In the genomic region with DNA sequence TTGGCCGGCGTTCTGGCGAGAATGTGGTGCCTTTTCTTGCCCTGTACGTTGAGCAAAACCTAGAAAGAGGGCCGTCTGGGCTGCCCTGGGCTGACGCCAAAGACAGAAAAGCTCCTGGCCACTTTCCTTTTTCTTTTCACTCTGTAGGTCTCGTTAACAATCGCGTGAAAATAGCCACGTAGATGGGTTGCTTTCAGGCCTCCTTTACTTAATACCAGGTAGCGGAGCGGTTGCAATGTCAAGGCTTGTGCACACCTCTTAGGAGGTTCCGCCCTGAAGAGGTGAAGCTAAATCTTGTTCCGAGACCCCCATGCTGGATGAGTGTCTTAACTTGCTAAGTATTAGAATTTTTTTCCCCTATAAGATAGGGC, we compare ENCODE assay signal across 8 mouse cellular contexts. TPM values are rescaled to one million over a fixed set of nuclear protein-coding genes. Genes with fewer than 3 reads are reported as not detected.
DNase-seq lines count a peak whose midpoint lies in the region; ATAC-seq and TF ChIP-seq lines count a peak whose summit lies in the region.

No protein-coding gene starts in this region.

- peak; percentile 34 for ATAC-seq in hindbrain, embryonic 12.5 days (ENCODE audit: low FRiP score)
- ATAC-seq in midbrain, embryonic 11.5 days (ENCODE audit: low FRiP score), result peak; percentile 17; the same call in 1 of the 2 replicates

- no peaks in the 10 kb centered on the region for H3K9me3 ChIP-seq in hindbrain, embryonic 12.5 days (replicated peaks)
- H3K9me3 ChIP-seq in midbrain, embryonic 11.5 days (ENCODE audit: control insufficient read depth, low read length), result no peaks in the 10 kb centered on the region

- H3K4me1 ChIP-seq in brown adipose tissue, adult 24 weeks (ENCODE audit: control insufficient read depth, insufficient read depth, insufficient read length, low read length), result no peaks in the 10 kb centered on the region
- peaks cover 4% of the 10 kb centered on the region; the same call in 1 of the 2 replicates for H3K4me1 ChIP-seq in hindbrain, embryonic 12.5 days
- H3K4me1 ChIP-seq in midbrain, embryonic 11.5 days (ENCODE audit: control insufficient read depth, insufficient read depth, low read length), result peaks cover 2% of the 10 kb centered on the region; the same call in 1 of the 2 replicates

- TF ChIP-seq CTCF in layer of hippocampus, adult 2 months (conservative IDR thresholded peaks at IDR 0.05), result no peak

- DNase-seq in layer of hippocampus, adult 2 months (ENCODE audit: low spot score in 2 of 2), result no peak
- no peak for DNase-seq in layer of hippocampus, adult 9-11 months
- peak; percentile 92 for DNase-seq in midbrain, embryonic 11.5 days (ENCODE audit: low spot score, missing footprints)
- no peak for DNase-seq in urinary bladder, adult 18-20 months (ENCODE audit: low spot score in 2 of 2)
- no peak for DNase-seq in cerebellum, adult 9-10 months
- DNase-seq in layer of hippocampus, adult 11-12 months (ENCODE audit: low spot score), result no peak

- H3K27ac ChIP-seq in layer of hippocampus, adult 2 months, result peak overlapping the region; percentile 96
- peak overlapping the region; percentile 71 for H3K27ac ChIP-seq in brown adipose tissue, adult 24 weeks (replicated peaks; ENCODE audit: low read depth, low read length)
- peak overlapping the region; percentile 97 for H3K27ac ChIP-seq in hindbrain, embryonic 12.5 days
- H3K27ac ChIP-seq in midbrain, embryonic 11.5 days (ENCODE audit: low read depth, low read length), result peak overlapping the region; percentile 95

- peak overlapping the region; percentile 90 for H3K9ac ChIP-seq in hindbrain, embryonic 12.5 days
- peak overlapping the region; percentile 93 for H3K9ac ChIP-seq in midbrain, embryonic 11.5 days (ENCODE audit: low read length)

- 20% methylated on average over 14 of the region's 14 CpGs for WGBS in hindbrain, embryonic 12.5 days
- 21% methylated on average over 14 of the region's 14 CpGs for WGBS in midbrain, embryonic 11.5 days

- no peaks in the 10 kb centered on the region for H3K36me3 ChIP-seq in hindbrain, embryonic 12.5 days
- no peaks in the 10 kb centered on the region for H3K36me3 ChIP-seq in midbrain, embryonic 11.5 days (ENCODE audit: control insufficient read depth, insufficient read depth, low read length)

- H3K4me3 ChIP-seq in layer of hippocampus, adult 2 months, result peak overlapping the region; percentile 70
- peak overlapping the region; percentile 85 for H3K4me3 ChIP-seq in brown adipose tissue, adult 24 weeks (ENCODE audit: insufficient read depth, low read depth, low read length)
- peak overlapping the region; percentile 77 for H3K4me3 ChIP-seq in hindbrain, embryonic 12.5 days
- H3K4me3 ChIP-seq in midbrain, embryonic 11.5 days (ENCODE audit: low read depth, low read length), result peak overlapping the region; percentile 78

- peak overlapping the region; percentile 63 for H3K4me2 ChIP-seq in hindbrain, embryonic 12.5 days (replicated peaks)
- H3K4me2 ChIP-seq in midbrain, embryonic 11.5 days, result peak overlapping the region; percentile 60

- H3K27me3 ChIP-seq in hindbrain, embryonic 12.5 days, result no peaks in the 10 kb centered on the region
- H3K27me3 ChIP-seq in midbrain, embryonic 11.5 days (ENCODE audit: control insufficient read depth, insufficient read depth, low read length), result no peaks in the 10 kb centered on the region

RNA-seq across cellular contexts. Expression of gene Ppa2, which starts 0.9 kb away (rescaled TPM):
- 10 to 100 TPM; 46.1 to 47.4 TPM for total RNA-seq in layer of hippocampus, adult 2 months (2021)
- polyA plus RNA-seq in brown adipose tissue, adult 24 weeks (2012; ENCODE audit: insufficient read depth, insufficient read length, missing spikeins), result 161 and 166 TPM in 2 replicates
- polyA plus RNA-seq in hindbrain, embryonic 12.5 days (2016; fragmentation: Nextera tagmentation; extraction: Ambion mirVana), result 70.3 and 71.0 TPM in 2 replicates
- 85.5 and 88.5 TPM in 2 replicates for polyA plus RNA-seq in midbrain, embryonic 11.5 days (2014; fragmentation: Nextera tagmentation; extraction: Ambion mirVana)
